23 mouse cellular contexts compared by ENCODE assay signal in the genomic region with DNA sequence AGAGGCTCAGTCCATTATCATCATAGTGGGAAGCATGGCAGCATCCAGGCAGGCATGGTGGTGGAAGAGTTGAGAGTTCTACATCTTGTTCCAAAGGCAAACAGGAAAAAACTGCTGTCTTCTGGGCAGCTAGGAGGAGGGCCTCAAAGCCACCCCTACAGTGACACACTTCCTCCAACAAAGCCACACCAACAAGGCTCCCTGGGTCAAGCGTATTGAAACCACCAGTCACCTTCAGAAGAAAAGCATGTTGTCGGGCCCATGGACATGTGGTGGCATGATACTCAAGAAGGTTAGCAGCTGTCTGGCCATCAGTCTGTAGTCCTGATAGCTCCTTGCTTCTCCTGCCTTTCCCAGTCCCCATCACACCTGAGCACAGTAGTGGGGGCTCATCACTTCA. TPM values are rescaled to one million over a fixed set of nuclear protein-coding genes. Genes with fewer than 3 reads are reported as not detected.
"Had no signal": no experiment of that assay in that cellular context is flagged by ENCODE, and none has a peak within 500 bp of the region (broad histone marks: within the 10 kb centered on the region; RNA-seq: fewer than 3 reads in every experiment).

No protein-coding gene starts in this region.

- H3K27ac ChIP-seq: liver, embryonic 15.5 days; lung, embryonic 15.5 days; midbrain, embryonic 10.5 days; midbrain, embryonic 12.5 days; neural tube, embryonic 13.5 days; neural tube, embryonic 15.5 days had no signal

- DNase-seq: liver, postnatal 0 days; lung, adult 2 months; lung, postnatal 14 days; lung, postnatal 36 days; midbrain, embryonic 14.5 days; retina, postnatal 1 day; right cerebral cortex, adult 18-20 months; right cerebral cortex, postnatal 25 days; right cerebral cortex, postnatal 4 days; spleen, adult 18-20 months; thymus, adult 18-20 months; thymus, postnatal 14 days; thymus, postnatal 36 days had no signal

- H3K4me3 ChIP-seq: liver, embryonic 15.5 days; lung, embryonic 15.5 days; midbrain, embryonic 10.5 days; midbrain, embryonic 12.5 days; myocyte; neural tube, embryonic 13.5 days; neural tube, embryonic 15.5 days had no signal

- ATAC-seq: liver, postnatal 0 days; lung, postnatal 0 days; midbrain, embryonic 16.5 days had no signal

RNA-seq across cellular contexts. Expression of a gene that starts 33.7 kb away (rescaled TPM):
- total RNA-seq: megakaryocyte-erythroid progenitor cell, adult 5-6 weeks had no signal
